Mouse (Mus musculus): Measurements from ENCODE around the gene Gss. TPM values are rescaled to one million over a fixed set of nuclear protein-coding genes. Genes with fewer than 3 reads are reported as not detected.
"Not testable (repeated sequence)": the region's sequence is repeated elsewhere in the genome, so short reads cannot be mapped to it uniquely, and the experiment has no call there.

Gss gene
- polyA plus RNA-seq, 1 experiment from 2014 or later, result 49.3 TPM

- TF ChIP-seq EP300 (IDR thresholded peaks at IDR 0.05; ENCODE audit: low read depth), result no peak
- no peak for TF ChIP-seq CTCF (IDR thresholded peaks at IDR 0.05; ENCODE audit: low read depth)
- Histone ChIP-seq H3K4me2 (ENCODE audit: low read depth, low read length) (no peak overlapping the region), H3K27ac (ENCODE audit: low read depth) (no peak overlapping the region), H3K4me3 (ENCODE audit: low read depth, low read length) (no peak overlapping the region), H3K36me3 (replicated peaks; ENCODE audit: insufficient read depth, low read length) (no peaks in the 10 kb centered on the region), H3K27me3 (ENCODE audit: insufficient read depth, low read length) (peaks cover 7% of the 10 kb centered on the region; the same call in 1 of the 2 replicates), H3K9ac (replicated peaks) (no peak overlapping the region), H3K4me1 (ENCODE audit: insufficient read depth) (peaks cover 6% of the 10 kb centered on the region), H3K9me3 (ENCODE audit: low read length) (no peaks in the 10 kb centered on the region)
- DNase-seq, result no peak
- ATAC-seq, result no peak
- 83% methylated on average over 9 of the region's 9 CpGs for WGBS (ENCODE audit: insufficient replicate concordance)
These were observed 19.4 kb upstream of the Gss start for GRCm38 (mm10) chr2:155611834-155612550.

- Histone ChIP-seq H3K27me3 (ENCODE audit: insufficient read depth, low read length) (peaks cover 7% of the 10 kb centered on the region; the same call in 1 of the 2 replicates), H3K9ac (replicated peaks) (no peak within 1 kb of the TSS), H3K9me3 (ENCODE audit: low read length) (no peaks in the 10 kb centered on the region), H3K4me2 (ENCODE audit: low read depth, low read length) (no peak within 1 kb of the TSS), H3K27ac (ENCODE audit: low read depth) (no peak within 1 kb of the TSS), H3K4me3 (ENCODE audit: low read depth, low read length) (no peak within 1 kb of the TSS), H3K36me3 (replicated peaks; ENCODE audit: insufficient read depth, low read length) (no peaks in the 10 kb centered on the region), H3K4me1 (ENCODE audit: insufficient read depth) (peaks cover 11% of the 10 kb centered on the region)
- DNase-seq, result no peak
- TF ChIP-seq EP300 (IDR thresholded peaks at IDR 0.05; ENCODE audit: low read depth), result no peak
- TF ChIP-seq CTCF (IDR thresholded peaks at IDR 0.05; ENCODE audit: low read depth), result no peak
- no peak for ATAC-seq
- WGBS (ENCODE audit: insufficient replicate concordance), result 54% methylated on average over 4 of the region's 4 CpGs
These were observed 18.4 kb upstream of the Gss start, which contains the start of gene Myh7b for GRCm38 (mm10) chr2:155610978-155611377. Myh7b (plus strand) TSS chr2:155611212.

GRCm38 (mm10) chr2:155606360-155606759 lies 13.8 kb upstream of the Gss start:
- Histone ChIP-seq H3K27me3 (ENCODE audit: insufficient read depth, low read length) (no peaks in the 10 kb centered on the region), H3K27ac (ENCODE audit: low read depth) (peak overlapping the region; percentile 87; the same call in 1 of the 2 replicates), H3K36me3 (replicated peaks; ENCODE audit: insufficient read depth, low read length) (no peaks in the 10 kb centered on the region), H3K9ac (replicated peaks) (no peak overlapping the region), H3K4me2 (ENCODE audit: low read depth, low read length) (no peak overlapping the region), H3K4me1 (ENCODE audit: insufficient read depth) (peaks cover 27% of the 10 kb centered on the region), H3K4me3 (ENCODE audit: low read depth, low read length) (no peak overlapping the region), H3K9me3 (ENCODE audit: low read length) (no peaks in the 10 kb centered on the region)
- no peak for ATAC-seq
- TF ChIP-seq EP300 (IDR thresholded peaks at IDR 0.05; ENCODE audit: low read depth) (no peak), CTCF (IDR thresholded peaks at IDR 0.05; ENCODE audit: low read depth) (no peak)
- DNase-seq, result no peak
- 71% methylated on average over 4 of the region's 4 CpGs for WGBS (ENCODE audit: insufficient replicate concordance)

- H3K9me3 ChIP-seq (ENCODE audit: low read length); DNase-seq; H3K36me3 ChIP-seq (replicated peaks; ENCODE audit: insufficient read depth, low read length); H3K27me3 ChIP-seq (ENCODE audit: insufficient read depth, low read length): not testable (repeated sequence)
- 53% methylated on average over 4 of the region's 4 CpGs for WGBS (ENCODE audit: insufficient replicate concordance)
- Histone ChIP-seq H3K4me2 (ENCODE audit: low read depth, low read length) (peak overlapping the region; percentile 72), H3K4me3 (ENCODE audit: low read depth, low read length) (peak overlapping the region; percentile 25), H3K4me1 (ENCODE audit: insufficient read depth) (peaks cover 27% of the 10 kb centered on the region), H3K9ac (replicated peaks) (peak overlapping the region; percentile 57), H3K27ac (ENCODE audit: low read depth) (peak overlapping the region; percentile 87)
- peak; percentile 82 for ATAC-seq
These were observed 12.6 kb upstream of the Gss start for GRCm38 (mm10) chr2:155605236-155605589.

GRCm38 (mm10) chr2:155604560-155605235 lies 12.1 kb upstream of the Gss start:
- Histone ChIP-seq H3K27ac (ENCODE audit: low read depth) (peak overlapping the region; percentile 87), H3K9ac (replicated peaks) (peak overlapping the region; percentile 57), H3K4me1 (ENCODE audit: insufficient read depth) (peaks cover 27% of the 10 kb centered on the region), H3K36me3 (replicated peaks; ENCODE audit: insufficient read depth, low read length) (no peaks in the 10 kb centered on the region), H3K9me3 (ENCODE audit: low read length) (no peaks in the 10 kb centered on the region), H3K27me3 (ENCODE audit: insufficient read depth, low read length) (no peaks in the 10 kb centered on the region), H3K4me2 (ENCODE audit: low read depth, low read length) (peak overlapping the region; percentile 72), H3K4me3 (ENCODE audit: low read depth, low read length) (peak overlapping the region; percentile 25)
- no peak for TF ChIP-seq CTCF (IDR thresholded peaks at IDR 0.05; ENCODE audit: low read depth)
- TF ChIP-seq EP300 (IDR thresholded peaks at IDR 0.05; ENCODE audit: low read depth), result no peak; the same call in 1 of the 2 replicates
- DNase-seq (peak; percentile 70), ATAC-seq (peak; percentile 90)
- 35% methylated on average over 10 of the region's 10 CpGs for WGBS (ENCODE audit: insufficient replicate concordance)

GRCm38 (mm10) chr2:155603707-155604106 lies 11.1 kb upstream of the Gss start:
- H3K27ac ChIP-seq (ENCODE audit: low read depth), result 0 out of 2 replicates have a peak overlapping the region, but pooled peaks have one; percentile 87
- H3K27me3 ChIP-seq (ENCODE audit: insufficient read depth, low read length), result no peaks in the 10 kb centered on the region
- H3K36me3 ChIP-seq (replicated peaks; ENCODE audit: insufficient read depth, low read length), result no peaks in the 10 kb centered on the region
- TF ChIP-seq EP300 (IDR thresholded peaks at IDR 0.05; ENCODE audit: low read depth) (no peak), CTCF (IDR thresholded peaks at IDR 0.05; ENCODE audit: low read depth) (peak; percentile 72)
- DNase-seq (no peak), ATAC-seq (peak; percentile 58)
- H3K9ac ChIP-seq (replicated peaks), result no peak overlapping the region
- no peak overlapping the region for H3K4me2 ChIP-seq (ENCODE audit: low read depth, low read length)
- no peaks in the 10 kb centered on the region for H3K9me3 ChIP-seq (ENCODE audit: low read length)
- WGBS (ENCODE audit: insufficient replicate concordance), result 81% methylated on average over 3 of the region's 3 CpGs
- no peak overlapping the region for H3K4me3 ChIP-seq (ENCODE audit: low read depth, low read length)
- peaks cover 27% of the 10 kb centered on the region for H3K4me1 ChIP-seq (ENCODE audit: insufficient read depth)
